Mouse (Mus musculus): ENCODE measurements around the gene Unc119b. TPM values are rescaled to one million over a fixed set of nuclear protein-coding genes. Genes with fewer than 3 reads are reported as not detected.
"Not testable (repeated sequence)": the region's sequence is repeated elsewhere in the genome, so short reads cannot be mapped to it uniquely, and the experiment has no call there.

The Unc119b gene
- polyA plus RNA-seq, 1 experiment from 2014 or later = 65.9 TPM

- no peak overlapping the region for H3K27ac ChIP-seq (replicated peaks)
- H3K4me1 ChIP-seq = no peaks in the 10 kb centered on the region
- no peaks in the 10 kb centered on the region for H3K9me3 ChIP-seq
- H3K36me3 ChIP-seq = peaks cover 53% of the 10 kb centered on the region
- H3K27me3 ChIP-seq = no peaks in the 10 kb centered on the region
- no peak for ATAC-seq (ENCODE audit: low FRiP score, low read depth)
- no peak overlapping the region for H3K4me2 ChIP-seq (replicated peaks)
- H3K9ac ChIP-seq (replicated peaks) = no peak overlapping the region
- WGBS = 87% methylated on average over 9 of the region's 9 CpGs
- H3K4me3 ChIP-seq = no peak overlapping the region
Measured at GRCm38 (mm10) chr5:115099991-115100390, 34.8 kb downstream of the Unc119b start.

GRCm38 (mm10) chr5:115099530-115099929 is 35.2 kb downstream of the Unc119b start:
- H3K4me1 ChIP-seq = no peaks in the 10 kb centered on the region
- no peaks in the 10 kb centered on the region for H3K9me3 ChIP-seq
- no peak overlapping the region for H3K9ac ChIP-seq (replicated peaks)
- ATAC-seq (ENCODE audit: low FRiP score, low read depth) = no peak
- no peaks in the 10 kb centered on the region for H3K27me3 ChIP-seq
- H3K4me3 ChIP-seq = no peak overlapping the region
- 89% methylated on average over 5 of the region's 5 CpGs for WGBS
- peaks cover 58% of the 10 kb centered on the region for H3K36me3 ChIP-seq
- no peak overlapping the region for H3K27ac ChIP-seq (replicated peaks)
- H3K4me2 ChIP-seq (replicated peaks) = no peak overlapping the region

- H3K27me3 ChIP-seq = no peaks in the 10 kb centered on the region
- 98% methylated on average over 8 of the region's 8 CpGs for WGBS
- H3K9me3 ChIP-seq = no peaks in the 10 kb centered on the region
- no peaks in the 10 kb centered on the region for H3K4me1 ChIP-seq
- no peak for ATAC-seq (ENCODE audit: low FRiP score, low read depth)
- H3K36me3 ChIP-seq = peaks cover 59% of the 10 kb centered on the region
- no peak within 1 kb of the TSS for H3K27ac ChIP-seq (replicated peaks)
- H3K4me3 ChIP-seq = no peak within 1 kb of the TSS
- H3K9ac ChIP-seq (replicated peaks) = no peak within 1 kb of the TSS
- H3K4me2 ChIP-seq (replicated peaks) = no peak within 1 kb of the TSS
Measured at GRCm38 (mm10) chr5:115098195-115098594, 36.6 kb downstream of the Unc119b start, which contains the start of gene Gm10401. Gene Gm10401 (minus strand): TSS chr5:115098295.

GRCm38 (mm10) chr5:115091776-115092175 is 43.0 kb downstream of the Unc119b start:
- H3K9me3 ChIP-seq = no peaks in the 10 kb centered on the region
- peaks cover 79% of the 10 kb centered on the region for H3K36me3 ChIP-seq
- H3K4me1 ChIP-seq = no peaks in the 10 kb centered on the region
- no peaks in the 10 kb centered on the region for H3K27me3 ChIP-seq
- no peak overlapping the region for H3K4me3 ChIP-seq
- no peak for ATAC-seq (ENCODE audit: low FRiP score, low read depth)
- no peak overlapping the region for H3K4me2 ChIP-seq (replicated peaks)
- no peak overlapping the region for H3K27ac ChIP-seq (replicated peaks)
- H3K9ac ChIP-seq (replicated peaks) = no peak overlapping the region
- 91% methylated on average over 6 of the region's 6 CpGs for WGBS

GRCm38 (mm10) chr5:115091015-115091414 is 43.8 kb downstream of the Unc119b start:
- H3K27ac ChIP-seq (replicated peaks) = no peak overlapping the region
- no peak for ATAC-seq (ENCODE audit: low FRiP score, low read depth)
- no peaks in the 10 kb centered on the region for H3K27me3 ChIP-seq
- H3K36me3 ChIP-seq = peaks cover 79% of the 10 kb centered on the region
- no peak overlapping the region for H3K9ac ChIP-seq (replicated peaks)
- H3K9me3 ChIP-seq = no peaks in the 10 kb centered on the region
- 89% methylated on average over 3 of the region's 3 CpGs for WGBS
- no peak overlapping the region for H3K4me3 ChIP-seq
- H3K4me2 ChIP-seq (replicated peaks) = no peak overlapping the region
- H3K4me1 ChIP-seq = no peaks in the 10 kb centered on the region

GRCm38 (mm10) chr5:115089592-115090268 is 45.0 kb downstream of the Unc119b start:
- Histone ChIP-seq H3K27me3 (no peaks in the 10 kb centered on the region), H3K36me3 (peaks cover 79% of the 10 kb centered on the region), H3K4me2 (replicated peaks) (no peak overlapping the region), H3K4me1 (no peaks in the 10 kb centered on the region), H3K4me3 (no peak overlapping the region), H3K9ac (replicated peaks) (no peak overlapping the region), H3K9me3 (no peaks in the 10 kb centered on the region), H3K27ac (replicated peaks) (no peak overlapping the region)
- ATAC-seq (ENCODE audit: low FRiP score, low read depth) = no peak
- WGBS = 98% methylated on average over 5 of the region's 5 CpGs

- no peaks in the 10 kb centered on the region for H3K27me3 ChIP-seq
- no peak overlapping the region for H3K9ac ChIP-seq (replicated peaks)
- ATAC-seq (ENCODE audit: low FRiP score, low read depth) = no peak
- no peak overlapping the region for H3K27ac ChIP-seq (replicated peaks)
- no peaks in the 10 kb centered on the region for H3K9me3 ChIP-seq
- peaks cover 87% of the 10 kb centered on the region for H3K36me3 ChIP-seq
- no peaks in the 10 kb centered on the region for H3K4me1 ChIP-seq
- 96% methylated on average over 2 of the region's 2 CpGs for WGBS
- H3K4me2 ChIP-seq (replicated peaks) = no peak overlapping the region
- H3K4me3 ChIP-seq = no peak overlapping the region
Measured at GRCm38 (mm10) chr5:115085675-115086074, 49.1 kb downstream of the Unc119b start.

GRCm38 (mm10) chr5:115083492-115083891 is 51.3 kb downstream of the Unc119b start:
- Histone ChIP-seq H3K4me2 (replicated peaks) (no peak overlapping the region), H3K9ac (replicated peaks) (no peak overlapping the region), H3K4me1 (no peaks in the 10 kb centered on the region), H3K4me3 (no peak overlapping the region), H3K36me3 (peaks cover 66% of the 10 kb centered on the region), H3K27ac (replicated peaks) (no peak overlapping the region), H3K27me3 (no peaks in the 10 kb centered on the region), H3K9me3 (no peaks in the 10 kb centered on the region)
- ATAC-seq (ENCODE audit: low FRiP score, low read depth) = no peak
- 91% methylated on average over 6 of the region's 6 CpGs for WGBS

- Histone ChIP-seq H3K9me3 (no peaks in the 10 kb centered on the region), H3K27me3 (no peaks in the 10 kb centered on the region), H3K36me3 (peaks cover 50% of the 10 kb centered on the region), H3K9ac (replicated peaks) (no peak overlapping the region), H3K27ac (replicated peaks) (no peak overlapping the region), H3K4me3 (no peak overlapping the region), H3K4me2 (replicated peaks) (no peak overlapping the region), H3K4me1 (no peaks in the 10 kb centered on the region)
- ATAC-seq (ENCODE audit: low FRiP score, low read depth) = no peak
- 89% methylated on average over 5 of the region's 5 CpGs for WGBS
Measured at GRCm38 (mm10) chr5:115081636-115082035, 53.1 kb downstream of the Unc119b start.

GRCm38 (mm10) chr5:115076144-115076901 is 58.5 kb downstream of the Unc119b start:
- Histone ChIP-seq H3K27me3 (no peaks in the 10 kb centered on the region), H3K4me1 (no peaks in the 10 kb centered on the region), H3K4me3 (no peak overlapping the region), H3K9me3 (no peaks in the 10 kb centered on the region), H3K27ac (replicated peaks) (no peak overlapping the region), H3K9ac (replicated peaks) (no peak overlapping the region), H3K4me2 (replicated peaks) (no peak overlapping the region), H3K36me3 (peaks cover 14% of the 10 kb centered on the region; the same call in 1 of the 2 replicates)
- no peak for ATAC-seq (ENCODE audit: low FRiP score, low read depth)
- WGBS = 54% methylated on average over 5 of the region's 5 CpGs

- H3K9ac ChIP-seq (replicated peaks) = no peak overlapping the region
- H3K4me3 ChIP-seq = no peak overlapping the region
- no peak for ATAC-seq (ENCODE audit: low FRiP score, low read depth)
- H3K27me3 ChIP-seq = no peaks in the 10 kb centered on the region
- H3K36me3 ChIP-seq = peaks cover 13% of the 10 kb centered on the region; the same call in 1 of the 2 replicates
- H3K27ac ChIP-seq (replicated peaks) = no peak overlapping the region
- 81% methylated on average over 4 of the region's 4 CpGs for WGBS
- no peaks in the 10 kb centered on the region for H3K9me3 ChIP-seq
- no peak overlapping the region for H3K4me2 ChIP-seq (replicated peaks)
- H3K4me1 ChIP-seq = no peaks in the 10 kb centered on the region
Measured at GRCm38 (mm10) chr5:115074749-115075148, 60.0 kb downstream of the Unc119b start.

GRCm38 (mm10) chr5:115073306-115073705 is 61.5 kb downstream of the Unc119b start:
- not testable (repeated sequence) for H3K9me3 ChIP-seq; H3K4me1 ChIP-seq; H3K4me2 ChIP-seq (replicated peaks); H3K27me3 ChIP-seq; H3K27ac ChIP-seq (replicated peaks); H3K4me3 ChIP-seq; ATAC-seq (ENCODE audit: low FRiP score, low read depth); H3K9ac ChIP-seq (replicated peaks)
- H3K36me3 ChIP-seq = peaks cover 13% of the 10 kb centered on the region; the same call in 1 of the 2 replicates
- 85% methylated on average over 8 of the region's 8 CpGs for WGBS
